Comparison of ENCODE assay signal across 11 mouse cellular contexts in the genomic region with DNA sequence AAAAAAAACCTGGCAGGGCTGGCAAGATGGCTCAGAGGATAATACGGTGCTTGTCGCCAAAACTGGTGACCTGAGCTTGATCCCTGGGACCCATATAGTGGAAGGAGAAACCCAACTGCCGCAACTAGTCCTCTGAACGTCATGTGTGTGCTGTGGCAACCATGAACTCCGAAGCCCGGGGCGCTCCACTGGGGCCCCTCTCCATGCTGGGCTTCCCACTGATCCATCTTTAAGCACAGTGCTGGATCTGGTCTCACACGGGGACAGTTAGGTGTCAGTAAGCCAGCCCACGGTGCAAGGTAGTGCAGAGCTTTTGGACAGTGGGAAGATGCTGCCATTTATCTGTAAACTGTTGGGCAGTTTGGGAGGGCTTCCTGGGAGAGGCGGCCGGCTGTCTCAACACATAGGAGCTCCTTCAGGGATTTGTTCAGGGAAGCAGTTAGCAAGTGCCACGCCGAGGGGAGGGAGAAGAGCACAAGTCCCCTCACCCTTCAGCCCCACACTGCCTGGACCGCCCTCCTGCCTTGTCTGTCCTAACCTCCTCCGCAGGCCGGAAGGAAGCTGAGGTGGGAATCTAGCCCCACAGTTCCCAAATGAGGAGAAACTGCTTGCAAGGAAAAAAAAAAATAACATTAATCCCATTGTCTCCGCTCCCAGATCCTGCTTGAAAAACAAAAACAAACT. TPM values are rescaled to one million over a fixed set of nuclear protein-coding genes. Genes with fewer than 3 reads are reported as not detected.
DNase-seq lines count a peak whose midpoint lies in the region; ATAC-seq and TF ChIP-seq lines count a peak whose summit lies in the region.
"Had no signal": no experiment of that assay in that cellular context is flagged by ENCODE, and none has a peak within 500 bp of the region (broad histone marks: within the 10 kb centered on the region; RNA-seq: fewer than 3 reads in every experiment).

No protein-coding gene starts in this region.

- H3K9ac ChIP-seq in lung, embryonic 15.5 days, result no peak overlapping the region
- H3K9ac ChIP-seq in embryonic facial prominence, embryonic 13.5 days, result no peak overlapping the region

- ATAC-seq in lung, embryonic 15.5 days (ENCODE audit: borderline replicate concordance, extremely low read depth, low FRiP score, low TSS enrichment), result no peak
- no peak for ATAC-seq in embryonic facial prominence, embryonic 13.5 days (ENCODE audit: insufficient number of reproducible peaks, insufficient read depth, low FRiP score, low TSS enrichment, low read depth)
- ATAC-seq: intestine, embryonic 16.5 days; Patski had no signal

- no peaks in the 10 kb centered on the region for H3K27me3 ChIP-seq in lung, embryonic 15.5 days
- peaks cover 12% of the 10 kb centered on the region for H3K27me3 ChIP-seq in embryonic facial prominence, embryonic 13.5 days
- H3K27me3 ChIP-seq: Patski had no signal

- no peak overlapping the region for H3K4me3 ChIP-seq in lung, embryonic 15.5 days
- no peak overlapping the region for H3K4me3 ChIP-seq in lung, adult 2 months (replicated peaks; ENCODE audit: extremely low read depth, low read depth, low read length)
- H3K4me3 ChIP-seq in embryonic facial prominence, embryonic 13.5 days, result no peak overlapping the region

- TF ChIP-seq CTCF in lung, adult 2 months (IDR thresholded peaks at IDR 0.05; ENCODE audit: insufficient read depth, low read length), result no peak

- intact Hi-C loops in gastrocnemius, postnatal 14 days (cut with DNase I; ENCODE audit: low total_unique reads), result loop anchor here (5.0 kb wide), 2 partner anchors 103 to 148 kb away; no protein-coding TSS in a partner anchor

- H3K4me2 ChIP-seq in lung, embryonic 15.5 days, result no peak overlapping the region; the same call in 1 of the 2 replicates
- H3K4me2 ChIP-seq in embryonic facial prominence, embryonic 13.5 days, result no peak overlapping the region

- peaks cover 53% of the 10 kb centered on the region for H3K4me1 ChIP-seq in lung, embryonic 15.5 days
- peaks cover 29% of the 10 kb centered on the region for H3K4me1 ChIP-seq in lung, adult 2 months (ENCODE audit: control insufficient read depth, insufficient read depth, low read length)
- H3K4me1 ChIP-seq in embryonic facial prominence, embryonic 13.5 days, result peaks cover 23% of the 10 kb centered on the region; the same call in 1 of the 2 replicates

- H3K36me3 ChIP-seq in lung, embryonic 15.5 days, result no peaks in the 10 kb centered on the region
- no peaks in the 10 kb centered on the region for H3K36me3 ChIP-seq in embryonic facial prominence, embryonic 13.5 days

- TF ChIP-seq POLR2A in lung, adult 2 months (IDR thresholded peaks at IDR 0.05; ENCODE audit: borderline replicate concordance, extremely low read depth, low read depth, low read length), result no peak

- H3K9me3 ChIP-seq in lung, embryonic 15.5 days, result no peaks in the 10 kb centered on the region
- no peaks in the 10 kb centered on the region for H3K9me3 ChIP-seq in embryonic facial prominence, embryonic 13.5 days

- DNase-seq in gastrocnemius, postnatal 4 days (ENCODE audit: low spot score in 2 of 2), result peak; percentile 15 to 27
- no peak for DNase-seq in gastrocnemius, postnatal 14 days
- no peak for DNase-seq in lung, adult 2 months
- peak; percentile 60 to 61 for DNase-seq in kidney, postnatal 36 days
- DNase-seq in left cerebral cortex, adult 18-20 months (ENCODE audit: low spot score in 2 of 2), result no peak
- no peak for DNase-seq in yolk sac, embryonic 10.5 days (ENCODE audit: low spot score)
- DNase-seq: right cerebral cortex, postnatal 14 days had no signal

- WGBS in lung, embryonic 15.5 days, result 66% methylated on average over 16 of the region's 17 CpGs
- 62% methylated on average over 17 of the region's 17 CpGs for WGBS in lung, adult 2 months
- WGBS in embryonic facial prominence, embryonic 13.5 days, result 75% methylated on average over 17 of the region's 17 CpGs

- peak overlapping the region; percentile 83 for H3K27ac ChIP-seq in lung, embryonic 15.5 days
- peak overlapping the region; percentile 28; the same call in 1 of the 2 replicates for H3K27ac ChIP-seq in embryonic facial prominence, embryonic 13.5 days

RNA-seq across cellular contexts. Expression of gene Plxnd1, which starts 10.6 kb away (rescaled TPM):
- 100 to 1,000 TPM; 125 to 133 TPM for total RNA-seq in gastrocnemius, postnatal 4 days (2021)
- total RNA-seq in gastrocnemius, postnatal 14 days (2021), result 10 to 100 TPM; 65.6 to 80.3 TPM
- 49.2 and 53.5 TPM in 2 replicates for polyA plus RNA-seq in lung, embryonic 15.5 days (2015; fragmentation: Nextera tagmentation; extraction: Ambion mirVana)
- polyA plus RNA-seq in lung, adult 2 months (2012; rRNA removed), result 146 and 185 TPM in 2 replicates
- 25.2 and 40.3 TPM in 2 replicates for polyA plus RNA-seq in embryonic facial prominence, embryonic 13.5 days (2015; fragmentation: Nextera tagmentation; extraction: Ambion mirVana)
- total RNA-seq in left cerebral cortex, adult 18-20 months (2021), result 100 to 1,000 TPM; 103 to 123 TPM

Comparison
In these comparisons a context has a peak if more than half of its experiments do, and no peak if none do; other contexts are left out.
1. DNase-seq: peak in gastrocnemius, postnatal 4 days (2 of 2) and kidney, postnatal 36 days (2 of 2); none in gastrocnemius, postnatal 14 days (single experiment), lung, adult 2 months (single experiment), left cerebral cortex, adult 18-20 months (0 of 2) and yolk sac, embryonic 10.5 days (single experiment).